Mouse (Mus musculus) gastrocnemius, adult 2 months (tissue): ENCODE data around the gene Hoxa3. TPM values are rescaled to one million over a fixed set of nuclear protein-coding genes. Genes with fewer than 3 reads are reported as not detected.

Experiments
- DNase-seq: peaks from one replicate; pipeline ENCODE4 v3.0.0; 2022
- H3K27ac ChIP-seq: fragments of 200-600 bp; 2 replicates; pipeline ENCODE4 v1.8.1; 2022; ENCODE audit warnings: mild to moderate bottlenecking
- H3K4me3 ChIP-seq: fragments of 200-600 bp; 2 replicates; pipeline ENCODE4 v1.8.1; 2022; ENCODE audit warnings: mild to moderate bottlenecking, moderate library complexity
- CTCF ChIP-seq: fragments of 200-600 bp; IDR thresholded peaks from 2 replicates; pipeline ENCODE4 v1.8.1; 2022; ENCODE audit warnings: antibody characterized with exemption, mild to moderate bottlenecking, moderate library complexity
- intact Hi-C: fragments of 180-260 bp; cut with DNase I; formaldehyde crosslinking; loops from one replicate; pipeline ENCODE4 v1.15.1; 2025
- total RNA-seq, 2 experiments: library from RNA; stranded (reverse); gene quantifications; 2 replicates each; pipeline ENCODE4 v1.2.3; 2021

Gene Hoxa3
- total RNA-seq, 2 experiments from 2014 or later: 2.8 to 3.1 TPM

DNA sequence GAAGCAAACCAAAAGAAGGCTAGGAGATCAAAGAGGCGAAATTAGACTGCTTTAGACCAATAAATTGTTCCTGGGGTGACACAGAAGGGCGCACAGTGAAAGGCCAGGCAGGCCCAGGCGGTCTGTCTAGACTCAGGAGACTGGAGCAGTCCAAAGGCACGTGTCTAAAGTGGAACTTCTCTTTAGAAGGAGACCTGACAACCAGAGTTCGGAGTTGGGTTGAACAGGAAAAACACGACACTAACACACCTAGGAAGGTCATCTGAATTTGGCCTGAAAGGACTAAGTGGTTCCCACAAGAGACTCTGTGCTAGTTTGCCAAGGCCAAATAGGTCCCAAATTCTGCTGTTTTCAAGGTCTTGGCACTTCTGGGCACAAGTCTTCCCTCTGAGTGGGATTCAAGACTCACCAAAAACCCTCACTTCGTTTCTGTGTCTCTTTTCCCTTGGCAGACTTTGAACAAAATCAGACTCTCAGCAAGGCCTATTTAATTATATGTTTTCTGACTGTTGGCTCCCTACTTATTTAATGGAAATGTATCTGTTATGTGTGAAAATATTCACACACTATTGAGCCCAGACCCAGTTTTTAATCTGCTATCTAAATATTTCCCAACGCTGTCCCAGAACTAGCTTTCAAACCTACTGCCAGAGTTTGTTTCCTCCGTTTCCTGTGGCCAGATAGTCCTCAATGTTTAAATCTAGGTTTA lies 6.3 kb upstream of the Hoxa3 start:
- Histone ChIP-seq H3K4me3 (peak overlapping the region; percentile 76), H3K27ac (peak overlapping the region; percentile 93)
- DNase-seq: no peak
- intact Hi-C loops: loop anchor here (5.0 kb wide), 1 partner anchor 837 kb away; no protein-coding TSS in a partner anchor
- no peak for TF ChIP-seq CTCF

DNA sequence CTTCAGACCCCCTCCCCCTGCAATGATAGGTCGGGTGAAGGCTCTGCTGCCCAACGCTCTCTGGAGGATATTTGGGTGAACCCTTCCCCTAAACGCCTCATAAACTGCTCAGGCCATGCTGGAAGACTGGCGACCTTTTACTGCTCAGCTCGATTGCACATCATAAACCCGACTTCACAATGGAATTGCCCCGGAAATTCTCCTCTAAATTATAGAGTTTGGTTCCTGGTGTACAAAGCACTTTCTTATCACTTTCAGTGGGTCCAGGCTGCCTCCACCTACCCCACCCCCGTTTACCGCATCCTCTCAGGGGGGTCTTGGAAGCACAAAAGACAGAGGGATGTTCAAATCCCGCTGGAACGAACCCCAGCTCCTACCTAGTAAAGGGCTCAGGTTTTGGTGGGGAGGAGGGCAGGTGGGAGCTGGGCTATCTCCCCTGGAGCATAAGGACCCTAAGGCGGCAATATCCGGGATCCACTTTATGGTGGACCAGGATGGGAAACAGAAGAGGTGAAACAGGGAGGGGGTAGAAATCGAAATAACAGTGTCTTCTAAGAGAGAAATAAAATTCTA lies 5.6 kb upstream of the Hoxa3 start:
- DNase-seq: no peak
- TF ChIP-seq CTCF: no peak
- Histone ChIP-seq H3K4me3 (no peak overlapping the region), H3K27ac (peak overlapping the region; percentile 93; the same call in 1 of the 2 replicates)
- intact Hi-C loops: loop anchor here (5.0 kb wide), 1 partner anchor 836 kb away; no protein-coding TSS in a partner anchor

DNA sequence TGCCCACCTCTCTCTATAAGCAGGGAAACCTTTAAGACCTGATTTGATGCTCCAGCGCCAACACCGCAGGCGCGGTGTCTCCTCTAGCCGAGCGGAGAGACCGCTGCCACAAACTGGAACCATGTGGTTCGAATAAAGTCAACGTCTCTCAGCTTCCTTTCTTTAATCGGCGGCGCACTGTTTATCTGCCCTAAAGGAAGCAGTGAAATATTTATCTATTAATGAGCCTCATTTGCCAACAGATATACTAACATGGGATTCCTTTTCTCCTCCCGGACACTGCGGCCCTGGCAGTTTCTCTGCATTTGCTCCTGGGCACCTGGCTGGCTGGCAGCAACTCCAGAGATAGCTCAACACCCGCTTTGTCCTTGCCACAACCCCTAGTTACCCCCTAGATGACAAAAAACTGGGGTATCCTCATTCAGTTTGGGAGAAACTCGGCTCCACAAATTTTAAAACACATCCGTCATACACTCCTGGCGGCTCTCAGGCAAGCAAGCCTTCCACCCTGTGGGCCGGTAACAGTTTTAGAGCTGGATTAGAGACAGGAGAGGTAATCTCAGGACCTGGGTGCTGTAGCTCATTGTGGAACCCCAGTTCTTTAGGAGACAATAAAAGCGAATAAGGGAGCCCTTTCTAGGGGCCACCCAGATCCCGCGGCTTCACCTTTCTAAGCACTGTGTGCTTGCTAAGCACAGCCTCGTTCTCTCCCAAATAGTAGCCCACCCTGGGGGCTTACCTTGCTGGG lies 4.9 kb upstream of the Hoxa3 start:
- peak overlapping the region; percentile 78 for H3K4me3 ChIP-seq
- DNase-seq: no peak
- intact Hi-C loops: loop anchor here (5.0 kb wide), 1 partner anchor 836 kb away; no protein-coding TSS in a partner anchor
- TF ChIP-seq CTCF: no peak
- peak overlapping the region; percentile 91 for H3K27ac ChIP-seq

DNA sequence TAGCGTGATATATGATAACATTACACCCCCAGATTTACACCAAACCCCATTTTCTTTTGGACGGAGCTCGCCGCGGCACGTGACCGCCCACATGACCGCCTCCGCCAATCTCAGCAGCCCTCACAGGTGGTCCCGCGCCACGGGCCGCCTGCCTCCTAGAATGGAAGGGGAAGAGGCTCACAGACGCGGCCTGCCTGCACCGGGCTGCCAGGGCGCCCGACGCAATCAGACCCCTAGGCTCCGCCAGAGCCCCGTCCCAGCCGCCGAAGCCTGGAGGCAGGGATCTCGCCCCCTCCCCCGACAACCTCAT lies 4.3 kb upstream of the Hoxa3 start:
- DNase-seq: peak; percentile 94
- intact Hi-C loops: loop anchor here (5.0 kb wide), 1 partner anchor 835 kb away; no protein-coding TSS in a partner anchor

DNA sequence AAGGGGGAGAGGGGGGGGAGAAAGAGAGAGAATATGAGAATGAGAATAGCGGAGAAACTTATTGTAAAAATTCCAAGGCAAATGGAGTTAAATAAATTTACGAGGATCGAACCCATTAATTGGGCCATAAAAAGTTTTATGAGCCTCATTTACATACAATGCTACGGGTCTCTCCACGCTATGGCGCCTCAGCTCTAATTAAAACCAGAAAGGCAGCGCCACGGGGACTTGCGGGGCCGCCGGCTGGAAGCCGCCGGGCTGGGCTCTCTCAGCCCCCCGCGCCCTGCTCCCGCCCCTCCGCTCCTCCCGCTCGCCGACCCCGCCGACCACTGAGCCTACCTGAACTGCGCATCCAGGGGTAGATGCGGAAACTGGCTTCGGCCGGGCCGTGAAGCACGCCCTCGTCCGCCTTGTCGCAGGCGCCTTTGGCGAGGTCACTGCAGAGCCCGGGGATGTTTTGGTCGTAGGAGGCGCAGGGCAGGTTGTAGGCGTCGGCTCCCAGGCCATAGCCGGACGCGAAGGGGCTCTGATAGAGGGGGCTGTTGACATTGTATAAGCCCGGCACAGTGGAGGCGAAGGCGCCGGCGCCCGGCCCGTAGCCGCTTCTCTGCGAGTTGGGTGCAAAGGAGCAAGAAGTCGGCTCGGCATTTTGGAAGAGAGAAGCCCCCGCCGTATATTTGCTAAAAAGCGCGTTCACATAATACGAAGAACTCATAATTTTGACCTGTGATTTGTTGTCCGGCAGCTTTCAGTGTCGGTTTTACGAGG lies 3.7 kb upstream of the Hoxa3 start:
- peak overlapping the region; percentile 78 for H3K4me3 ChIP-seq
- peak; percentile 74 for DNase-seq
- no peak for TF ChIP-seq CTCF
- intact Hi-C loops: loop anchor here (5.0 kb wide), 1 partner anchor 835 kb away; no protein-coding TSS in a partner anchor
- peak overlapping the region; percentile 91 for H3K27ac ChIP-seq

More for the DNA sequence above, 4.3 kb upstream of the Hoxa3 start:
- peak overlapping the region; percentile 78 for H3K4me3 ChIP-seq
- H3K27ac ChIP-seq: peak overlapping the region; percentile 91
- no peak for TF ChIP-seq CTCF

DNA sequence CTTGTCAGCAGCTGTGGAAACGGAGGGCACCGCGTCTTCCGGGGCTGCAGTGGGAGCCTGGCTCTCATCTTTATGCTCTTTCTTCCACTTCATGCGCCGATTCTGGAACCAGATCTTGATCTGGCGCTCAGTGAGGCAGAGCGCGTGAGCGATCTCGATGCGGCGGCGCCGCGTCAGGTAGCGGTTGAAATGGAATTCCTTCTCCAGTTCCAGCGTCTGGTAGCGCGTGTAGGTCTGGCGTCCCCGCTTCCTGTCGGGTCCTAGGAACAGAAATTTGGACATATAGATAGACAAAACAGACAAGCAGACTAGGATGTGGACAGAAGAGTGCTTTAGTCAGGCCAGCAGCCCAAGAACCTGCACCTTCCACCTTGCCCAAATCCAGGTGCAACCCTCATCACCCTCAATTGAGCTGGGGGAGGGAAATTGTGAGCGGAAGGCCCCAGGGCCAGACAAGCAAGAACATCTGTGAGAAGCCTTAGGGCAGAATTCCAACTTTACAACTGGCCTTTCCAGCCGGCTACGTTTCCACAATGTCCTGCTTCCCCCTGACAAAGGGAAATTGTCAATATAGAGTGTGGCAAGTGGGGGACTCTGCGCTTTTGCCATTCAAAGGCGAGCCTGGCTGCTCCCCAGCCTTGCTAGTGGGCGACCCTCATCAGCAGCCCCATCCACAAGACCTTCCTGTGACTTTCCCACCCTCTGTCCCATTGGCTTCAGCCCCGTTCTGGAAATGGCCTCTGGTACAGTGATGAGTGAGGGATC lies 2.8 kb upstream of the Hoxa3 start:
- no peak for TF ChIP-seq CTCF
- intact Hi-C loops: loop anchor here (5.0 kb wide), 1 partner anchor 834 kb away; no protein-coding TSS in a partner anchor
- DNase-seq: peak; percentile 16
- peak overlapping the region; percentile 91 for H3K27ac ChIP-seq
- H3K4me3 ChIP-seq: peak overlapping the region; percentile 78

DNA sequence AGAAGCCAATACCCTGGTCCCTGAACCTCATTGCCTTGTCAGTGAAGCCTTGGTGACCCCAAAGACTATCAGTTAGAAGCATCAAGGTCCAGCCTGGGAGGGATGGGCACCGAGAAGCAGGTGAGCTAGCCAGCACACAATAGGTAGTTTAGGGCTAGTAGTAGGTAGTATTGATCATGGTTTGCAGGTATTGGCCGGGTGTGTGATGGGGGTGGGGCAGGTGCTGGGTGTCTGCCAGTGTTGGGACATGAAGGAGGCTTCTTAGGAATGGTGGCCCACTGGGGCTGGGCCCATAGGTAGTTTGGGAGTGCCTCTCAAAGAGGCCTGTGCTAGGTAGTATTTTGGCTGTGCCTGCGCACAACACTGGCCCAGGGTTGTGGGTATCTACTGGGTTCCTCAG lies 1.9 kb upstream of the Hoxa3 start:
- Histone ChIP-seq H3K4me3 (no peak overlapping the region), H3K27ac (no peak overlapping the region)
- no peak for TF ChIP-seq CTCF
- peak; percentile 24 for DNase-seq
- intact Hi-C loops: loop anchor here (5.0 kb wide), 1 partner anchor 833 kb away; no protein-coding TSS in a partner anchor

DNA sequence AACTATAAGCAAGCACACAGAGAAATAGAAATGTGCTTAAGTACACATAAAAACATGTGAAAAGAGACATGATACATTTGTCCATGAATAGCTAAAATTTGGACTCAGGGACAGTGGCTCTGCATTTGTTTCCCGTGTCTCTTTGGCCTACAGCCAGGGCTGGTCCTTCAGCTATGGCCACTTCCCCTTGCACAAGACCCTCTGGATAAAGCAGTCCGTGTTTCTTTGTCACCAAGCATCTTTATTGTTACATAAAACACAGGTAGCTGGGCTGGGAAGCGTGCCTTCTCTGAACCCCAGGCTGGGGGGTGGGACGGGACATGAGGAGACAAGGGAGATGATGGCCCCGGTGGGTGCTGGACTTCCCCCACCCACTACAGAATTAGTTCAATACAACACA lies 1.1 kb upstream of the Hoxa3 start:
- no peak overlapping the region; the same call in 1 of the 2 replicates for H3K4me3 ChIP-seq

DNA sequence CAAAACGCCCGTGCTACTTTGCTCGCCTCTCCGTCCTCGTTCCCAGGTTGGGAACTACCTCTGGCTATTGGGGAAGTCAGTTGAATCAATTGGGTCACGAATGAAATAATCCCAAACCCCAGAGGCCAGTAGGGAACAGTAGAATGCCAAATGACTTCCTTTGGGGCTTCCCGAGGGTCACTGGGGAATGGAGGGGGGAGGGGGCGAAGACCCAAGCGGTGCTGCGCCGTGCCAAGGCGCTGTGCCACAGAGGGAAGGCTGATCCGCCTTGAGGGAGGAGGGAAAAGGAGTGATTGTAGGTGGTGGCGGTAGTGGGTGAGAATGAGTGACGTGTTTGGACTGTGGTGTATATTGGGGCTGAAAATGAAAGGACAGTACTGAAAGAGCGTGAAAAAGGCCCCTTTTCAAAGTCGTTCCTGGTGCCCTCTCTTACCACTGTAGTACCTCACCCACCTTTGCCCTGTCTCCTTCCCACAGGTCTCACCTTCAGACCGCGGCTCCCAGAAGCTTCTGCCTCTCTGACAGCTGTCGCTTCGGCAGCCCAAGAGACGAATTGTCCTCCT lies 499 bp downstream of the Hoxa3 start:
- intact Hi-C loops: no loop called here
- DNase-seq: peak; percentile 61
- Histone ChIP-seq H3K4me3 (peak overlapping the region; percentile 79), H3K27ac (peak overlapping the region; percentile 97)
- no peak for TF ChIP-seq CTCF

More for the DNA sequence above, 1.1 kb upstream of the Hoxa3 start:
- H3K27ac ChIP-seq: peak overlapping the region; percentile 97
- DNase-seq: no peak
- TF ChIP-seq CTCF: no peak
- intact Hi-C loops: no loop called here

DNA sequence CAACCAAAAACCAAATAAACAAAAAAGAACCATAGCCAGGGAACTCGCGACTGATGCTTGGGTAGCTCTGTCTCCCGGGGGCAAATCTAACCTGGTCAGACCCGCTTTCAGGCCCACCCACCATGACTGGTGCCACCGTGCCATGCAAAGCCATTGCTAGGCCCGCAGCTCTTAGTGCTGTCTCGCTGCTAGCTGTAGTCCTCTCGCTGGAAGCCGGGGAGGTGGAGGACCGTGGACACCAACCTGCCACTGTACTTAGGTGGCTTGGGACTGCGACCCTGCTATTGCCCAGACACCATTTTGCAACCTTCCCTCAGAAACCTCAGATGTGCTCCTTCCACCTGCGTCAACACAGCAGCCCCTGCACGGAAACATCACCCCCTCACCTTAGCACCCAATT lies 1.2 kb downstream of the Hoxa3 start:
- no peak for TF ChIP-seq CTCF
- Histone ChIP-seq H3K4me3 (peak overlapping the region; percentile 79), H3K27ac (peak overlapping the region; percentile 97)
- DNase-seq: peak; percentile 45
- intact Hi-C loops: loop anchor here (2.0 kb wide), 1 partner anchor 13 kb away; no protein-coding TSS in a partner anchor
